Mouse (Mus musculus) c-Kit-positive CD71-positive TER-119-negative erythroid progenitor cells, embryonic 14.5 days (primary cell): Measurements from ENCODE around the gene Kcna2.

Experiments used
- DNase-seq: peaks from one replicate; pipeline ENCODE4 v3.0.0-alpha.2; 2013; ENCODE audit warnings: low read depth

The Kcna2 gene

GRCm38 (mm10) chr3:107101787-107102651 lies 1.1 kb downstream of the Kcna2 start:
- DNase-seq = no peak

GRCm38 (mm10) chr3:107103041-107103440 lies 2.1 kb downstream of the Kcna2 start:
- no peak for DNase-seq

GRCm38 (mm10) chr3:107103462-107103861 lies 2.5 kb downstream of the Kcna2 start:
- DNase-seq = no peak

- no peak for DNase-seq
Observed at GRCm38 (mm10) chr3:107105986-107106385, 5.0 kb downstream of the Kcna2 start.

- DNase-seq = no peak
Observed at GRCm38 (mm10) chr3:107112498-107112897, 11.6 kb downstream of the Kcna2 start.

- DNase-seq = no peak
Observed at GRCm38 (mm10) chr3:107112932-107113659, 12.2 kb downstream of the Kcna2 start.

GRCm38 (mm10) chr3:107113771-107114737 lies 13.1 kb downstream of the Kcna2 start:
- no peak for DNase-seq

- DNase-seq = no peak
Observed at GRCm38 (mm10) chr3:107114941-107115340, 14.0 kb downstream of the Kcna2 start.

GRCm38 (mm10) chr3:107115746-107116145 lies 14.8 kb downstream of the Kcna2 start:
- no peak for DNase-seq

- no peak for DNase-seq
Observed at GRCm38 (mm10) chr3:107119864-107120564, 19.1 kb downstream of the Kcna2 start.

GRCm38 (mm10) chr3:107122306-107122705 lies 21.4 kb downstream of the Kcna2 start:
- DNase-seq = no peak

GRCm38 (mm10) chr3:107127667-107128066 lies 26.7 kb downstream of the Kcna2 start:
- no peak for DNase-seq

GRCm38 (mm10) chr3:107128421-107128820 lies 27.5 kb downstream of the Kcna2 start:
- no peak for DNase-seq

GRCm38 (mm10) chr3:107129251-107129650 lies 28.3 kb downstream of the Kcna2 start:
- no peak for DNase-seq

GRCm38 (mm10) chr3:107130661-107131326 lies 29.8 kb downstream of the Kcna2 start:
- no peak for DNase-seq

- no peak for DNase-seq
Observed at GRCm38 (mm10) chr3:107131846-107132245, 30.9 kb downstream of the Kcna2 start.

- DNase-seq = no peak
Observed at GRCm38 (mm10) chr3:107132651-107133050, 31.7 kb downstream of the Kcna2 start.

- DNase-seq = no peak
Observed at GRCm38 (mm10) chr3:107134457-107134856, 33.5 kb downstream of the Kcna2 start.

GRCm38 (mm10) chr3:107147126-107147525 lies 46.2 kb downstream of the Kcna2 start:
- DNase-seq = no peak

- DNase-seq = no peak
Observed at GRCm38 (mm10) chr3:107149006-107149405, 48.1 kb downstream of the Kcna2 start.

- no peak for DNase-seq
Observed at GRCm38 (mm10) chr3:107150469-107150868, 49.5 kb downstream of the Kcna2 start.
